ENCODE assay signal across 28 mouse cellular contexts in the genomic region with DNA sequence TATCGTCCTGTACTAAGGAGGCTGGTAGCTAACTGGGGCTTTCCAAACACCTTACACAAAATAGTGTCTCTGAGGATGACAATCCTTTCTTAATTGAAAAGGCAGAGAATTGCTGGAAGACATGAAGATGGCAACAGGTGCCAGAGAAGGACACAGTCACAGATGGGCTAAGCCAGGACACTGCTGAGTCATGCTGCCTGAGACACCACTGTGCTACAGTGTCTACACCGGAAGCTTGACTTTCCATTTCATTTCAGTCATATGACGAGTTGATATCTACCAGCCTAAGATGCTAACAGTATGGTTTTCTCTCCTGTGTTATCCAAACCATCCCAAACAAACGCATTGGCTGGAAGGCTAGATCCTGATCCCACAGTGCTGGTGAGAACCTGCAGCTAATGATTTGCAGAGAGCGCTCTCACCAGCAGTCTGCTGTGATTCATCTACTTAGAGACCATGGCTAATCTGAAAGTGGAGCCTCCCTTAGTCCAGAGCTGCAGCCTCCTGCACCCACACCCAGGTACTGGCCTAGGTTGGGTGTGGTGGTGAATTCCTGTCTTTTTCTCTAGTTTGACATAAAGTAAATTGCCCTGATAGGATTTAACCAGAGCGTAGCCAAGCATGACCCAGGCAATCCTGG.
A peak's percentile ranks its signal among the peaks of the same experiment; 100 is the strongest.
DNase-seq lines count a peak whose midpoint lies in the region; ATAC-seq lines count a peak whose summit lies in the region.
"Had no signal": no experiment of that assay in that cellular context is flagged by ENCODE, and none has a peak within 500 bp of the region (broad histone marks: within the 10 kb centered on the region; RNA-seq: fewer than 3 reads in every experiment).

No protein-coding gene starts in this region.

- H3K9ac ChIP-seq in embryonic facial prominence, embryonic 12.5 days: no peak overlapping the region
- H3K9ac ChIP-seq in midbrain, embryonic 12.5 days (replicated peaks): no peak overlapping the region
- no peak overlapping the region for H3K9ac ChIP-seq in midbrain, embryonic 11.5 days (ENCODE audit: low read length)
- H3K9ac ChIP-seq: embryonic facial prominence, embryonic 13.5 days; hindbrain, embryonic 15.5 days; limb, embryonic 12.5 days; liver, embryonic 15.5 days; lung, embryonic 14.5 days; neural tube, embryonic 12.5 days had no signal

- H3K27ac ChIP-seq in embryonic facial prominence, embryonic 12.5 days: no peak overlapping the region
- no peak overlapping the region for H3K27ac ChIP-seq in embryonic facial prominence, embryonic 10.5 days (replicated peaks)
- no peak overlapping the region for H3K27ac ChIP-seq in midbrain, embryonic 12.5 days (replicated peaks)
- no peak overlapping the region for H3K27ac ChIP-seq in midbrain, embryonic 11.5 days (ENCODE audit: low read depth, low read length)
- H3K27ac ChIP-seq in hindbrain, embryonic 10.5 days: no peak overlapping the region
- H3K27ac ChIP-seq: embryonic facial prominence, embryonic 13.5 days; gastrocnemius, adult 2 months; left cerebral cortex, adult 2 months; limb, embryonic 12.5 days; liver, embryonic 15.5 days; midbrain, embryonic 10.5 days; neural tube, embryonic 12.5 days had no signal

- no peak for DNase-seq in embryonic facial prominence, embryonic 10.5 days (ENCODE audit: low spot score)
- no peak for DNase-seq in midbrain, embryonic 11.5 days (ENCODE audit: low spot score, missing footprints)
- DNase-seq in brain, adult 2 months (ENCODE audit: low read depth, low spot score): peak; percentile 35
- no peak for DNase-seq in hindbrain, embryonic 10.5 days (ENCODE audit: low spot score)
- DNase-seq in layer of hippocampus, postnatal 14 days (ENCODE audit: low spot score in 2 of 2): no peak
- no peak for DNase-seq in right cerebral cortex, postnatal 14 days
- DNase-seq: adrenal gland, postnatal 36 days; gastrocnemius, adult 2 months; gastrocnemius, postnatal 36 days; heart, adult 18-20 months; kidney, adult 18-20 months; kidney, postnatal 10 days; lung, embryonic 14.5 days; right cerebral cortex, adult 18-20 months; right cerebral cortex, postnatal 4 days had no signal

- no peaks in the 10 kb centered on the region for H3K27me3 ChIP-seq in embryonic facial prominence, embryonic 12.5 days
- no peaks in the 10 kb centered on the region for H3K27me3 ChIP-seq in embryonic facial prominence, embryonic 10.5 days (replicated peaks; ENCODE audit: low read depth, poor library complexity, severe bottlenecking)
- peaks cover 4% of the 10 kb centered on the region; the same call in 1 of the 2 replicates for H3K27me3 ChIP-seq in midbrain, embryonic 12.5 days
- no peaks in the 10 kb centered on the region for H3K27me3 ChIP-seq in midbrain, embryonic 11.5 days (ENCODE audit: control insufficient read depth, insufficient read depth, low read length)
- H3K27me3 ChIP-seq in hindbrain, embryonic 10.5 days (ENCODE audit: insufficient read depth, poor library complexity, severe bottlenecking): no peaks in the 10 kb centered on the region
- H3K27me3 ChIP-seq: embryonic facial prominence, embryonic 13.5 days; hindbrain, embryonic 15.5 days; limb, embryonic 12.5 days; liver, embryonic 15.5 days; neural tube, embryonic 12.5 days had no signal

- peaks cover 9% of the 10 kb centered on the region; the same call in 1 of the 2 replicates for H3K4me1 ChIP-seq in embryonic facial prominence, embryonic 12.5 days
- peaks cover 11% of the 10 kb centered on the region for H3K4me1 ChIP-seq in embryonic facial prominence, embryonic 10.5 days
- no peaks in the 10 kb centered on the region; the same call in 1 of the 2 replicates for H3K4me1 ChIP-seq in midbrain, embryonic 12.5 days
- no peaks in the 10 kb centered on the region for H3K4me1 ChIP-seq in midbrain, embryonic 11.5 days (ENCODE audit: control insufficient read depth, insufficient read depth, low read length)
- H3K4me1 ChIP-seq in hindbrain, embryonic 10.5 days (replicated peaks): 0 out of 2 replicates have a peak, but pooled peaks cover 6% of the 10 kb centered on the region
- H3K4me1 ChIP-seq: liver, embryonic 15.5 days; neural tube, embryonic 12.5 days had no signal

- 83% methylated on average over 6 of the region's 6 CpGs for WGBS in embryonic facial prominence, embryonic 12.5 days
- WGBS in embryonic facial prominence, embryonic 10.5 days: 86% methylated on average over 6 of the region's 6 CpGs
- 78% methylated on average over 6 of the region's 6 CpGs for WGBS in midbrain, embryonic 12.5 days
- 77% methylated on average over 6 of the region's 6 CpGs for WGBS in midbrain, embryonic 11.5 days
- WGBS in hindbrain, embryonic 10.5 days: 93% methylated on average over 6 of the region's 6 CpGs

- H3K4me3 ChIP-seq in embryonic facial prominence, embryonic 12.5 days: no peak overlapping the region
- H3K4me3 ChIP-seq in embryonic facial prominence, embryonic 10.5 days: no peak overlapping the region
- H3K4me3 ChIP-seq in midbrain, embryonic 12.5 days: no peak overlapping the region
- H3K4me3 ChIP-seq in midbrain, embryonic 11.5 days (ENCODE audit: low read depth, low read length): no peak overlapping the region
- H3K4me3 ChIP-seq in hindbrain, embryonic 10.5 days: no peak overlapping the region
- H3K4me3 ChIP-seq: embryonic facial prominence, embryonic 13.5 days; erythroblast, embryonic 14.5 days; gastrocnemius, adult 2 months; hindbrain, embryonic 15.5 days; left cerebral cortex, adult 2 months; limb, embryonic 12.5 days; liver, embryonic 15.5 days; midbrain, embryonic 10.5 days; myocyte; neural tube, embryonic 12.5 days had no signal

- peak; percentile 41; the same call in 1 of the 2 replicates for ATAC-seq in embryonic facial prominence, embryonic 12.5 days (ENCODE audit: insufficient number of reproducible peaks, insufficient read depth, low FRiP score, low TSS enrichment)
- peak; percentile 47; the same call in 1 of the 2 replicates for ATAC-seq in midbrain, embryonic 12.5 days (ENCODE audit: low FRiP score, low read depth)
- ATAC-seq in midbrain, embryonic 11.5 days (ENCODE audit: low FRiP score): no peak
- ATAC-seq: forebrain, embryonic 16.5 days had no signal

- no peak overlapping the region for H3K4me2 ChIP-seq in embryonic facial prominence, embryonic 12.5 days (replicated peaks)
- H3K4me2 ChIP-seq in midbrain, embryonic 12.5 days (replicated peaks): no peak overlapping the region
- no peak overlapping the region for H3K4me2 ChIP-seq in midbrain, embryonic 11.5 days
- H3K4me2 ChIP-seq: embryonic facial prominence, embryonic 13.5 days; heart, embryonic 11.5 days; hindbrain, embryonic 15.5 days; limb, embryonic 12.5 days; liver, embryonic 15.5 days; lung, embryonic 14.5 days; neural tube, embryonic 12.5 days had no signal

- no peaks in the 10 kb centered on the region for H3K9me3 ChIP-seq in embryonic facial prominence, embryonic 12.5 days
- no peaks in the 10 kb centered on the region for H3K9me3 ChIP-seq in embryonic facial prominence, embryonic 10.5 days
- no peaks in the 10 kb centered on the region for H3K9me3 ChIP-seq in midbrain, embryonic 12.5 days
- H3K9me3 ChIP-seq in midbrain, embryonic 11.5 days (ENCODE audit: control insufficient read depth, low read length): no peaks in the 10 kb centered on the region
- H3K9me3 ChIP-seq in hindbrain, embryonic 10.5 days: no peaks in the 10 kb centered on the region
- H3K9me3 ChIP-seq: embryonic facial prominence, embryonic 13.5 days; hindbrain, embryonic 15.5 days; limb, embryonic 12.5 days; liver, embryonic 15.5 days; midbrain, embryonic 10.5 days; neural tube, embryonic 12.5 days had no signal

- no peaks in the 10 kb centered on the region for H3K36me3 ChIP-seq in embryonic facial prominence, embryonic 12.5 days
- no peaks in the 10 kb centered on the region for H3K36me3 ChIP-seq in embryonic facial prominence, embryonic 10.5 days (replicated peaks)
- no peaks in the 10 kb centered on the region for H3K36me3 ChIP-seq in midbrain, embryonic 12.5 days
- H3K36me3 ChIP-seq in midbrain, embryonic 11.5 days (ENCODE audit: control insufficient read depth, insufficient read depth, low read length): no peaks in the 10 kb centered on the region
- no peaks in the 10 kb centered on the region for H3K36me3 ChIP-seq in hindbrain, embryonic 10.5 days
- H3K36me3 ChIP-seq: hindbrain, embryonic 15.5 days; limb, embryonic 12.5 days; liver, embryonic 15.5 days; midbrain, embryonic 10.5 days; neural tube, embryonic 12.5 days had no signal
